Mouse (Mus musculus): Measurements from ENCODE around the gene Casp3.

- TF ChIP-seq EP300 (IDR thresholded peaks at IDR 0.05; ENCODE audit: insufficient read depth, low read depth, low read length) (no peak), CTCF (IDR thresholded peaks at IDR 0.05; ENCODE audit: low read depth, low read length) (peak; percentile 65)
Observed at GRCm38 (mm10) chr8:46671496-46671895, 54.4 kb downstream of the Casp3 start.

Data from ES-Bruce4 (cell line).